8 mouse cellular contexts compared by ENCODE assay signal in the genomic region with DNA sequence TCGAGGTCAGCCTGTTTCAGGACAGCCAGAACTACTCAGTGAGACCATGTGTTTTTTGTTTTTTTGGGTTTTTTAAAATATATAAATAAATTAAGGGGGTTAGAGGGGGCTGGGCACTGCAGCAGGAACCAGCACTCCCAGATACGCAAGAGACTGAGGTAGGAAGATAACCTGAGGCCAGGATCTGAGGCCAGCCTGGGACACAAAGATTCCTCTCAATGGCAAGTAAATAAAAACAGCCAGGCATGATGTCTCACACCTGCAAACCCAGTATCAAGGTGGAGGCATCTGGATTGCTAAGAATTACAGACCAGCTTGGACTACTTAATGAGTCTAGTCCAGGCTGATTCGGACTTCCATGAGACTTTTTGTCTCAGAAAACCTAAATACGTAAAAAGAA. TPM values are rescaled to one million over a fixed set of nuclear protein-coding genes. Genes with fewer than 3 reads are reported as not detected.
DNase-seq lines count a peak whose midpoint lies in the region; ATAC-seq and TF ChIP-seq lines count a peak whose summit lies in the region.

No protein-coding gene starts in this region.

- no peak overlapping the region for H3K27ac ChIP-seq in kidney, embryonic 14.5 days (ENCODE audit: low read depth, low read length)
- H3K27ac ChIP-seq in cortical plate, adult 2 months (ENCODE audit: insufficient read depth, low read length), result no peak overlapping the region
- no peak overlapping the region for H3K27ac ChIP-seq in hindbrain, embryonic 16.5 days (ENCODE audit: low read depth, low read length)
- peak overlapping the region; percentile 93; the same call in 1 of the 2 replicates for H3K27ac ChIP-seq in midbrain, embryonic 15.5 days

- peak overlapping the region; percentile 58 for H3K4me2 ChIP-seq in kidney, embryonic 14.5 days (replicated peaks; ENCODE audit: low read depth, low read length)
- H3K4me2 ChIP-seq in hindbrain, embryonic 16.5 days (ENCODE audit: low read length), result peak overlapping the region; percentile 80
- H3K4me2 ChIP-seq in midbrain, embryonic 15.5 days, result peak overlapping the region; percentile 70

- WGBS in kidney, embryonic 14.5 days, result 63% methylated on average over 4 of the region's 4 CpGs
- WGBS in hindbrain, embryonic 16.5 days, result 62% methylated on average over 4 of the region's 4 CpGs
- WGBS in midbrain, embryonic 15.5 days, result 62% methylated on average over 4 of the region's 4 CpGs

- TF ChIP-seq CTCF in cortical plate, adult 2 months (IDR thresholded peaks at IDR 0.05; ENCODE audit: extremely low read depth, insufficient read depth, low read length), result no peak

- peak overlapping the region; percentile 96 for H3K4me3 ChIP-seq in kidney, embryonic 14.5 days (ENCODE audit: low read length)
- H3K4me3 ChIP-seq in cortical plate, adult 2 months (ENCODE audit: insufficient read depth, low read length), result peak overlapping the region; percentile 57; the same call in 1 of the 2 replicates
- H3K4me3 ChIP-seq in hindbrain, embryonic 16.5 days (ENCODE audit: low read length), result peak overlapping the region; percentile 82
- peak overlapping the region; percentile 65 for H3K4me3 ChIP-seq in midbrain, embryonic 15.5 days

- peaks cover 11% of the 10 kb centered on the region for H3K36me3 ChIP-seq in kidney, embryonic 14.5 days (ENCODE audit: control insufficient read depth, insufficient read depth, low read length)
- peaks cover 1% of the 10 kb centered on the region; the same call in 1 of the 2 replicates for H3K36me3 ChIP-seq in hindbrain, embryonic 16.5 days (ENCODE audit: control insufficient read depth, insufficient read depth, low read length)
- H3K36me3 ChIP-seq in midbrain, embryonic 15.5 days (replicated peaks), result peaks cover 3% of the 10 kb centered on the region; the same call in 1 of the 2 replicates

- no peak for ATAC-seq in kidney, embryonic 14.5 days (ENCODE audit: low FRiP score, low TSS enrichment)
- no peak for ATAC-seq in hindbrain, embryonic 16.5 days
- ATAC-seq in midbrain, embryonic 15.5 days (replicated peaks), result no peak

- H3K9ac ChIP-seq in kidney, embryonic 14.5 days (ENCODE audit: low read depth, low read length), result peak overlapping the region; percentile 92
- peak overlapping the region; percentile 91 for H3K9ac ChIP-seq in hindbrain, embryonic 16.5 days (ENCODE audit: low read depth, low read length)
- H3K9ac ChIP-seq in midbrain, embryonic 15.5 days, result peak overlapping the region; percentile 68; the same call in 1 of the 2 replicates

- peaks cover 11% of the 10 kb centered on the region for H3K4me1 ChIP-seq in kidney, embryonic 14.5 days (ENCODE audit: control insufficient read depth, insufficient read depth, low read length)
- H3K4me1 ChIP-seq in cortical plate, adult 2 months (ENCODE audit: control insufficient read depth, insufficient read depth, low read length), result peaks cover 2% of the 10 kb centered on the region
- peaks cover 17% of the 10 kb centered on the region for H3K4me1 ChIP-seq in hindbrain, embryonic 16.5 days (ENCODE audit: control insufficient read depth, insufficient read depth, low read depth, low read length)
- H3K4me1 ChIP-seq in midbrain, embryonic 15.5 days, result peaks cover 24% of the 10 kb centered on the region

- TF ChIP-seq POLR2A in cortical plate, adult 2 months (IDR thresholded peaks at IDR 0.05; ENCODE audit: extremely low read depth, insufficient read depth, low read length), result no peak

- no peaks in the 10 kb centered on the region for H3K27me3 ChIP-seq in kidney, embryonic 14.5 days (ENCODE audit: control insufficient read depth, insufficient read depth, low read length)
- H3K27me3 ChIP-seq in hindbrain, embryonic 16.5 days (replicated peaks; ENCODE audit: control insufficient read depth, insufficient read depth, low read length), result no peaks in the 10 kb centered on the region
- H3K27me3 ChIP-seq in midbrain, embryonic 15.5 days (replicated peaks), result no peaks in the 10 kb centered on the region

- H3K9me3 ChIP-seq in kidney, embryonic 14.5 days (ENCODE audit: control insufficient read depth, low read length), result no peaks in the 10 kb centered on the region
- no peaks in the 10 kb centered on the region for H3K9me3 ChIP-seq in hindbrain, embryonic 16.5 days (ENCODE audit: control insufficient read depth, low read length)
- no peaks in the 10 kb centered on the region for H3K9me3 ChIP-seq in midbrain, embryonic 15.5 days

- no peak for DNase-seq in kidney, postnatal 14 days
- no peak for DNase-seq in spleen, adult 12 weeks (ENCODE audit: low spot score)
- DNase-seq in testis, postnatal 14 days (ENCODE audit: low spot score), result no peak
- no peak for DNase-seq in cerebellum, postnatal 10 days

RNA-seq across cellular contexts. Expression of gene Ep400, which starts 1.2 kb away (rescaled TPM):
- polyA plus RNA-seq in kidney, embryonic 14.5 days (2014; fragmentation: Nextera tagmentation; extraction: Ambion mirVana), result 30.7 and 56.3 TPM in 2 replicates
- polyA plus RNA-seq in cortical plate, adult 2 months (2012; rRNA removed), result 26.8 TPM in 2 replicates
- 40.0 and 53.4 TPM in 2 replicates for polyA plus RNA-seq in hindbrain, embryonic 16.5 days (2015; fragmentation: Nextera tagmentation; extraction: Ambion mirVana)
- polyA plus RNA-seq in midbrain, embryonic 15.5 days (2015; fragmentation: Nextera tagmentation; extraction: Ambion mirVana), result 60.1 and 64.6 TPM in 2 replicates

RNA-seq across cellular contexts. Expression of gene Pus1, which starts 11.2 kb away (rescaled TPM):
- 24.5 and 25.2 TPM in 2 replicates for polyA plus RNA-seq in kidney, embryonic 14.5 days (2014; fragmentation: Nextera tagmentation; extraction: Ambion mirVana)
- polyA plus RNA-seq in cortical plate, adult 2 months (2012; rRNA removed), result 19.6 and 20.1 TPM in 2 replicates
- 19.8 and 23.2 TPM in 2 replicates for polyA plus RNA-seq in hindbrain, embryonic 16.5 days (2015; fragmentation: Nextera tagmentation; extraction: Ambion mirVana)
- 23.0 and 23.1 TPM in 2 replicates for polyA plus RNA-seq in midbrain, embryonic 15.5 days (2015; fragmentation: Nextera tagmentation; extraction: Ambion mirVana)

RNA-seq across cellular contexts. Expression of gene Ulk1, which starts 40.6 kb away (rescaled TPM):
- 33.6 and 34.6 TPM in 2 replicates for polyA plus RNA-seq in kidney, embryonic 14.5 days (2014; fragmentation: Nextera tagmentation; extraction: Ambion mirVana)
- polyA plus RNA-seq in cortical plate, adult 2 months (2012; rRNA removed), result 56.4 and 57.8 TPM in 2 replicates
- 20.7 and 23.8 TPM in 2 replicates for polyA plus RNA-seq in hindbrain, embryonic 16.5 days (2015; fragmentation: Nextera tagmentation; extraction: Ambion mirVana)
- polyA plus RNA-seq in midbrain, embryonic 15.5 days (2015; fragmentation: Nextera tagmentation; extraction: Ambion mirVana), result 37.1 and 39.1 TPM in 2 replicates
